Mouse (Mus musculus) testis, postnatal 10 days (tissue): Measurements from ENCODE around the gene Usp31.

ENCODE experiments used
- DNase-seq: peaks from one replicate; pipeline ENCODE4 v3.0.0; 2021; ENCODE audit warnings: low spot score

Gene Usp31

GRCm38 (mm10) chr7:121707073-121707667 is at the start of gene Usp31:
Gene Usp31, minus strand, starts transcription at chr7:121707253.
- peak; percentile 94 for DNase-seq

- DNase-seq, result no peak
Observed at GRCm38 (mm10) chr7:121754748-121755147, 47.7 kb upstream of the Usp31 start.

GRCm38 (mm10) chr7:121750244-121750643 is 43.2 kb upstream of the Usp31 start:
- DNase-seq, result no peak

- no peak for DNase-seq
Observed at GRCm38 (mm10) chr7:121737511-121738415, 30.7 kb upstream of the Usp31 start.

GRCm38 (mm10) chr7:121734171-121734831 is 27.2 kb upstream of the Usp31 start, which contains the start of gene Scnn1g:
Gene Scnn1g, plus strand, starts transcription at chr7:121734479.
- peak; percentile 94 for DNase-seq

GRCm38 (mm10) chr7:121730225-121730624 is 23.2 kb upstream of the Usp31 start:
- peak; percentile 87 for DNase-seq

GRCm38 (mm10) chr7:121717031-121717430 is 10.0 kb upstream of the Usp31 start:
- no peak for DNase-seq

GRCm38 (mm10) chr7:121711171-121711570 is 4.1 kb upstream of the Usp31 start:
- DNase-seq, result no peak

GRCm38 (mm10) chr7:121706411-121707072 is 511 bp downstream of the Usp31 start:
- peak; percentile 78 for DNase-seq

- DNase-seq, result no peak
Observed at GRCm38 (mm10) chr7:121705051-121705450, 2.0 kb downstream of the Usp31 start.

- DNase-seq, result no peak
Observed at GRCm38 (mm10) chr7:121701983-121702382, 5.1 kb downstream of the Usp31 start.

GRCm38 (mm10) chr7:121700480-121700879 is 6.6 kb downstream of the Usp31 start:
- no peak for DNase-seq

- DNase-seq, result no peak
Observed at GRCm38 (mm10) chr7:121699218-121699617, 7.8 kb downstream of the Usp31 start.

GRCm38 (mm10) chr7:121697574-121697973 is 9.5 kb downstream of the Usp31 start:
- DNase-seq, result no peak

- DNase-seq, result no peak
Observed at GRCm38 (mm10) chr7:121697170-121697569, 9.9 kb downstream of the Usp31 start.

GRCm38 (mm10) chr7:121691803-121692202 is 15.2 kb downstream of the Usp31 start:
- no peak for DNase-seq

GRCm38 (mm10) chr7:121689338-121689737 is 17.7 kb downstream of the Usp31 start:
- DNase-seq, result no peak

- DNase-seq, result no peak
Observed at GRCm38 (mm10) chr7:121685140-121685984, 21.7 kb downstream of the Usp31 start.

- DNase-seq, result no peak
Observed at GRCm38 (mm10) chr7:121681191-121681590, 25.9 kb downstream of the Usp31 start.

- DNase-seq, result no peak
Observed at GRCm38 (mm10) chr7:121677105-121677753, 29.8 kb downstream of the Usp31 start.

GRCm38 (mm10) chr7:121660705-121661104 is 46.3 kb downstream of the Usp31 start:
- no peak for DNase-seq
